Mouse (Mus musculus): ENCODE data around the gene Snx8.
A peak's percentile ranks its signal among the peaks of the same experiment; 100 is the strongest.

Snx8 gene

GRCm38 (mm10) chr5:140388588-140389576 is at the start of gene Snx8:
Gene Snx8, minus strand, starts transcription at chr5:140389262.
- peak; percentile 81 to 93 for DNase-seq (ENCODE audit: low read depth in 1 of 2, low spot score in 2 of 2)

GRCm38 (mm10) chr5:140425016-140425783 is 36.1 kb upstream of the Snx8 start:
- no peak for DNase-seq (ENCODE audit: low read depth in 1 of 2, low spot score in 2 of 2)

GRCm38 (mm10) chr5:140420616-140421015 is 31.6 kb upstream of the Snx8 start:
- no peak for DNase-seq (ENCODE audit: low read depth in 1 of 2, low spot score in 2 of 2)

- no peak for DNase-seq (ENCODE audit: low read depth in 1 of 2, low spot score in 2 of 2)
Measured at GRCm38 (mm10) chr5:140419442-140420080, 30.5 kb upstream of the Snx8 start.

GRCm38 (mm10) chr5:140418489-140419441 is 29.7 kb upstream of the Snx8 start, which contains the start of gene Eif3b:
Gene Eif3b, plus strand, starts transcription at chr5:140419328.
- DNase-seq (ENCODE audit: low read depth in 1 of 2, low spot score in 2 of 2), result peak; percentile 75 to 85

- no peak for DNase-seq (ENCODE audit: low read depth in 1 of 2, low spot score in 2 of 2)
Measured at GRCm38 (mm10) chr5:140418106-140418488, 29.0 kb upstream of the Snx8 start.

- no peak for DNase-seq (ENCODE audit: low read depth in 1 of 2, low spot score in 2 of 2)
Measured at GRCm38 (mm10) chr5:140414647-140415046, 25.6 kb upstream of the Snx8 start.

GRCm38 (mm10) chr5:140411339-140411738 is 22.3 kb upstream of the Snx8 start:
- DNase-seq (ENCODE audit: low read depth in 1 of 2, low spot score in 2 of 2), result peak; percentile 20 to 50

GRCm38 (mm10) chr5:140408801-140409200 is 19.7 kb upstream of the Snx8 start:
- no peak for DNase-seq (ENCODE audit: low read depth in 1 of 2, low spot score in 2 of 2)

GRCm38 (mm10) chr5:140406666-140407065 is 17.6 kb upstream of the Snx8 start:
- no peak for DNase-seq (ENCODE audit: low read depth in 1 of 2, low spot score in 2 of 2)

- DNase-seq (ENCODE audit: low read depth in 1 of 2, low spot score in 2 of 2), result no peak
Measured at GRCm38 (mm10) chr5:140405126-140405525, 16.1 kb upstream of the Snx8 start.

- DNase-seq (ENCODE audit: low read depth in 1 of 2, low spot score in 2 of 2), result no peak
Measured at GRCm38 (mm10) chr5:140402640-140403270, 13.7 kb upstream of the Snx8 start.

- DNase-seq (ENCODE audit: low read depth in 1 of 2, low spot score in 2 of 2), result no peak
Measured at GRCm38 (mm10) chr5:140396166-140396940, 7.3 kb upstream of the Snx8 start.

GRCm38 (mm10) chr5:140392701-140393100 is 3.6 kb upstream of the Snx8 start:
- no peak for DNase-seq (ENCODE audit: low read depth in 1 of 2, low spot score in 2 of 2)

- no peak for DNase-seq (ENCODE audit: low read depth in 1 of 2, low spot score in 2 of 2)
Measured at GRCm38 (mm10) chr5:140391981-140392380, 2.9 kb upstream of the Snx8 start.

- DNase-seq (ENCODE audit: low read depth in 1 of 2, low spot score in 2 of 2), result no peak
Measured at GRCm38 (mm10) chr5:140391435-140391834, 2.4 kb upstream of the Snx8 start.

- no peak for DNase-seq (ENCODE audit: low read depth in 1 of 2, low spot score in 2 of 2)
Measured at GRCm38 (mm10) chr5:140389647-140390046, 585 bp upstream of the Snx8 start.

GRCm38 (mm10) chr5:140387816-140388510 is 1.1 kb downstream of the Snx8 start:
- no peak for DNase-seq (ENCODE audit: low read depth in 1 of 2, low spot score in 2 of 2)
